Mouse (Mus musculus): ENCODE data around the gene Ifna2.

Gene Ifna2

GRCm38 (mm10) chr4:88653644-88654043, 30.1 kb downstream of the Ifna2 start:
- no peak for DNase-seq (ENCODE audit: low spot score in 2 of 2)

DNA sequence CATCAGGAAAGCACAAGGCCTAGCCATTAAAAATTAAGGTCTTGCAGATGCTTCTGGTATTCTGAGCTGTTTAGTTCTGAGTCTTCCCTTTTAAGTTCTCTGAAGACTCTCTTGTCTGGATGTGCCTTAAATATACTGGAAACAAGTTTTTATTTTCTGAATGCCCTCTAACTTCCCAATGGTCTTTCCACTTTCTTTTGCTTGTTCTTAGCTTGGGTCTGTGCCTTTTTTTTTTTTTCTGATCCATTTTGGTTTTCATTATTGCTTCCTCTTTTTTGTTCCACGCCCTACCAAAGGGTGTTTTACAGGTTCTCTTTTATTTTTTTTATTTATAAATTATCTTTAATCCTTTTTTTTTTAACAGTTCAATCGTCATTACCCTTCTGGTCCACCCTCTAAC, 39.4 kb downstream of the Ifna2 start, which contains the start of gene Ifna13:
Gene Ifna13 (minus strand): TSS at position 101 of the 400 bp plus-strand sequence.
- no peak for DNase-seq (ENCODE audit: low spot score in 2 of 2)

GRCm38 (mm10) chr4:88642526-88642925, 41.2 kb downstream of the Ifna2 start:
- DNase-seq (ENCODE audit: low spot score in 2 of 2): no peak

DNA sequence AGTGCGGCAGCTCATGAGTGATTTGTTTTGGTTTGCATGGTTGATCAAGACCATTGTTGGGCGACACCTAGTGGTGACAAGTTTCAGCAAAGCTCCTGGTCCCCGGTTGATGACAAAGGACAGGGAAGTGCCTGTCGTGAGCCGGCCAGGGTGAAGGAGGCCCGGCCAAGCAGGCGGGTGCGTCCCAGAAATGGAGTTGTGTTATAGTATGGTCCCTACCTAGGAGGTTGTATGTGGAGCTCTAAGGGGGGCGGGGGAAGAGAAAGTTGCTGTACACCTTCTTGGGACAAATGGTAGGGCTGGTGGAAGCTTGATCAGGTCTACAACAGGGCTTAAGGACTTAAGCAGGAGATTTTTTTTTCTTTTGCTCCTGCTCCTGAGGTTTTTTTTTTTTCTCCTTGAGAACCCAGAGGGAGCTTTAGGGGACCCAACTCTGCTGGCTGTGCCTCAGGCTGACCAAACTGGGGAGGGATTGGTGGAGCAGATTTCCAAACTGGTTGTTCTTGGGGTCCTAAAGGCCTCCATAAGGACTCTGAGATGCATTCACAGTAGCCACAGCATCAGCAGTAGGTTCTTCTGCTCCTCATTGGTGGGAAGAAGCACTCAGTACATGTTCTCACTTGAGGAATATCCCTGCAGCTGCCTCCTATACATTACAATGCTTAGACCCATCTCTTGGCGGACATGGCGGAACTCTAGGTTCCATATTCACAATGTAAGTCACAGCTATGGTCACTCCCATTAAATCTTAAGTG, 42.5 kb downstream of the Ifna2 start:
- DNase-seq (ENCODE audit: low spot score in 2 of 2): peak; percentile 89 to 90

- no peak for DNase-seq (ENCODE audit: low spot score in 2 of 2)
Measured at GRCm38 (mm10) chr4:88640704-88641076, 43.0 kb downstream of the Ifna2 start.

DNA sequence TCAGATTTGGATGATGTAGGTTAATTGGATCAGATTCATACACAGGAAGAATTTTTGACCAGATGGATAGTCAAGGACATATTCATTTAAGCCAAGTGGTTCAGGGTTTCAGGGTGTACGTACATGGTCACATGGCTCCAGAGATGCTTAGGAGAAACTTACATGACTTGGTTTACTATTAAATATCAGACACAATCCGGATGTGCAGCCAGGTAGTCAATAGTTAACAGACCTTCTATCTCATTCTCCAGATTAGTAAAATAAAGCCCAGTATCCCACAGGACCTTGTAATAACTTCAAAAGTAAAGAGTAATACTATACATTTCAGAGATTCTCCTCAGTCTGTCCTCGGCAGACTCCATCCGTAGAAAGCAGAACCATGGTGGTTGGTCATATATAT, 49.4 kb downstream of the Ifna2 start, which contains the start of gene C87499:
Gene C87499 (minus strand): TSS at position 101 of the 400 bp plus-strand sequence.
- no peak for DNase-seq (ENCODE audit: low spot score in 2 of 2)
